Mouse (Mus musculus) cerebellum, postnatal 25 days (tissue): ENCODE measurements around the gene Krt35.

Experiments
- DNase-seq, 2 experiments: peaks; one replicate each; pipeline ENCODE4 v3.0.0; 2021; ENCODE audit warnings: mixed read lengths in 2 of 2

Gene Krt35

GRCm38 (mm10) chr11:100058875-100059274, 37.2 kb downstream of the Krt35 start:
- DNase-seq = no peak

GRCm38 (mm10) chr11:100055686-100056655, 40.1 kb downstream of the Krt35 start:
- DNase-seq = no peak

GRCm38 (mm10) chr11:100050451-100050850, 45.6 kb downstream of the Krt35 start, which contains the start of gene Krt31:
Gene Krt31 (minus strand): TSS chr11:100050551.
- no peak for DNase-seq

DNA sequence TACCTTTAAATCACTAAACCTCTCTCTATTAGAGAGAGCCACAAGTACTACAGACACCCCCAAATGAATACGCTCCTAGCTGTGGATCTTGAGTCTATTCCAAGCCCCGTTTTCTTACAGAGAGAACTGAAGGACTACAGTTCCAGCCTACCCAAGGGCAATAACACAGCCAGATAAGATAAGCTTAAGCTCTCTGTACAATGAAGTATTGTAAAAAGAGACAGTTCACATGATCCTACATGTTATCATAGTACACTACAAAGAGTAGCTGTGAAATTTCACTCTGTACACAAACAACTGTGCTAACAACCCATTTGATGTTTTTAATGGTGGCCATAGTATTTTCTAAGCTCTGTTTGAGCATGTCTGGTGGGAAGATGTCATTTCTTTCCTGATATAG, 48.8 kb downstream of the Krt35 start:
- DNase-seq = no peak

GRCm38 (mm10) chr11:100046303-100046866, 49.7 kb downstream of the Krt35 start:
- DNase-seq = no peak
